Mouse (Mus musculus) lung, embryonic 14.5 days (tissue): ENCODE data around the gene Sema3b. TPM values are rescaled to one million over a fixed set of nuclear protein-coding genes. Genes with fewer than 3 reads are reported as not detected.

Experiments
- ATAC-seq: fragments of 200-750 bp; cut with Nextera tagmentation; 2 replicates; pipeline ENCODE4 v1.8.0; 2017; ENCODE audit warnings: mild to moderate bottlenecking, moderate TSS enrichment, moderate library complexity; ENCODE audit not compliant: insufficient read depth
- DNase-seq: peaks from one replicate; pipeline ENCODE4 v3.0.0-alpha.2; 2015
- H3K27ac ChIP-seq: fragments of 300-500 bp; sonication (generic); 2 replicates; pipeline ENCODE4 v1.5.1; 2014; ENCODE audit warnings: low read depth, mild to moderate bottlenecking, moderate library complexity
- H3K27me3 ChIP-seq: fragments of 300-500 bp; sonication (generic); 2 replicates; pipeline ENCODE4 v1.6.1; 2014; ENCODE audit warnings: low read length, control low read depth; ENCODE audit not compliant: insufficient read depth
- H3K36me3 ChIP-seq: fragments of 300-500 bp; sonication (generic); 2 replicates; pipeline ENCODE4 v1.6.1; 2014; ENCODE audit warnings: control low read depth; ENCODE audit not compliant: insufficient read depth
- H3K4me1 ChIP-seq: fragments of 300-500 bp; sonication (generic); 2 replicates; pipeline ENCODE4 v1.6.1; 2014; ENCODE audit warnings: antibody characterized with exemption, control low read depth; ENCODE audit not compliant: insufficient read depth
- H3K4me2 ChIP-seq: fragments of 300-500 bp; sonication (generic); 2 replicates; pipeline ENCODE4 v1.6.1; 2014; ENCODE audit warnings: mild to moderate bottlenecking
- H3K4me3 ChIP-seq: fragments of 300-500 bp; sonication (generic); 2 replicates; pipeline ENCODE4 v1.5.1; 2014; ENCODE audit warnings: low read depth, low read length
- H3K9ac ChIP-seq: fragments of 300-500 bp; sonication (generic); 2 replicates; pipeline ENCODE4 v1.6.1; 2014
- H3K9me3 ChIP-seq: fragments of 300-500 bp; sonication (generic); 2 replicates; pipeline ENCODE4 v1.6.1; 2016; ENCODE audit warnings: low read depth, low read length, control low read depth
- CTCF ChIP-seq: IDR thresholded peaks from 2 replicates; pipeline ENCODE4 v1.5.1; 2016; ENCODE audit warnings: antibody characterized with exemption, low read depth
- WGBS: fragments of 180-500 bp; shearing (Covaris S2); extraction: QIAGEN DNeasy Blood & Tissue Kit; methylation state at CpG from one replicate; pipeline ENCODE4 v1.1.7; 2014; 5-methylcytosine and 5-hydroxymethylcytosine counted together
- polyA plus RNA-seq: library from polyadenylated mRNA; unstranded; fragments of >200 nt; fragmentation: Nextera tagmentation; extraction: Ambion mirVana; gene quantifications from 2 replicates; pipeline ENCODE4 v1.2.1, GENCODE M21; 2014

The Sema3b gene
- polyA plus RNA-seq, 1 experiment from 2014 or later = 5.3 TPM

DNA sequence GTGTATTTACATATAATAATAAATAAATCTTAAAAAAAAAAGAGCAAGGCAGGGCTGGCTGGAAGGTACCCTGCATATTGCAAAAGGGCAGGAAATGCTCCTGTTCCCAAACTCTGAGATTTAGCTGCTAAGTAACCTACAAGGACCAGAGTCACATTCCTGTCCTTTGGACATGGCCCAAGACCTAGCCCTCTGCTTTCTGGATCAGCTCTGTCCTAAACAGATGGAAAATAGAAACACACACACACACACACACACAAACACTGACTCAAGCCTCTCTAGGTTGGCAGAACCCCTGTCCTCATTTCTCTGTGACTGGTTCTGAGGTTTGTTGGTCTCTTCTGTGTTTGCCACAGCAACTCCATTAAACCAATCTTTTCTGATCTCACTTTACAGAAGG is 11.9 kb upstream of the Sema3b start:
- DNase-seq (no peak), ATAC-seq (no peak)
- H3K27ac ChIP-seq = no peak overlapping the region
- H3K27me3 ChIP-seq = no peaks in the 10 kb centered on the region
- H3K4me1 ChIP-seq = peaks cover 12% of the 10 kb centered on the region
- no peak for TF ChIP-seq CTCF
- H3K36me3 ChIP-seq = peaks cover 84% of the 10 kb centered on the region
- no peak overlapping the region for H3K4me3 ChIP-seq
- no peak overlapping the region for H3K9ac ChIP-seq
- no peak overlapping the region for H3K4me2 ChIP-seq
- no peaks in the 10 kb centered on the region for H3K9me3 ChIP-seq

DNA sequence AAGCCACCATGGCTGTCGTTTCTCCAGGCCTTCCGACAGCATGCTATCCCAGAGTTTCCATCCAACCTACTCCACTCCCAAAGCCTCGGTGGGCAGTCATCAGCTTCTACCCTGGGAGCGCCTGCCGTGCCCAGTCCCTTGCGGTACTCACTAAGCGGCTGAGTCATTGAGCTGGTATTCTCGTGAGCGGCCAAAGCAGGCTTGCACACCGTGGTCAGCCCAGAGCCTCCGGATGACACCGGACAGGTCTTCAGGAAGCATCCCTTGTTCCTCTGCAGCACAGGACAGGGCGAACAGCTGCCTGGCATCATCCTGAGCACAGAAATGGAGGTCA is 10.5 kb upstream of the Sema3b start:
- DNase-seq (no peak), ATAC-seq (no peak; the same call in 1 of the 2 replicates)
- Histone ChIP-seq H3K9ac (no peak overlapping the region), H3K4me1 (peaks cover 12% of the 10 kb centered on the region), H3K4me2 (no peak overlapping the region), H3K27ac (peak overlapping the region; percentile 86; the same call in 1 of the 2 replicates), H3K36me3 (peaks cover 84% of the 10 kb centered on the region), H3K27me3 (no peaks in the 10 kb centered on the region), H3K9me3 (no peaks in the 10 kb centered on the region), H3K4me3 (no peak overlapping the region)
- TF ChIP-seq CTCF = no peak
- WGBS = 42% methylated on average over 13 of the region's 13 CpGs

DNA sequence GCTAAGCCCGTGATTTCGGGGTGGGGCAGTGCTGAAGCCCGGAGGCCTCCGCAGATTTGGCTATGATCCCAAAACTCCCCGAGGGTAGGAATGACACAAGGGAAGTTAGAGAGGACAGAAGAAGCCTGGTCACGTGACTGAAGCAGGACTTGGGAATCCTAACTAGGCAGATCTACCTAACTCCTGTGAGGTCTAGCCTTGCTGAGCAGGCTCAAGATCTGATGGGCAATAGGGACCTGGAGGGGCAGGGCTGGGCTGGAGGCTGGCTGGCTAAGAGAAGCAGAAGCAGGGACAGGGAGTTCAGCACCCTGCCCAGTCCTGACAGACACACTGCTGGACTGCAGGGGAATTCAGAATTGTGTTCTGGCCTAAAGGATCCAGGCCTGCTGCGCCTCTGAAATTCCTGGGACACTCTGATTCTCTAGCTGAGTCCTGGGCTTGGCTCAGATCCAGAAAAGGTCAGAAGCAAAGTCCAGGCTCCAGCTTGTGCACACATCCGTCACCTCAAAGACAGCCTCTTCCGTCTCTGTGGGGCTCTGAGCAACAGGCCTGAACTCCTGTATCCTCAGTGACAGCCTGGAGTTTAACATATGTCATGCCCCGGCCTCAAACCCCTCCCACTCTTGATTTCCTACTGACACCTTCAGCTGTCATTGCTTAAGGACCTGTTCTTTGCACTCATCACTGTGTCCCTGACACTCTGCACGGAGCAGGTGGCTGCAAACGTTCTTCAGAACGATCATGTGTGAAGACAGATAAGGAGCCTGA is 9.9 kb upstream of the Sema3b start:
- Histone ChIP-seq H3K27me3 (no peaks in the 10 kb centered on the region), H3K9me3 (no peaks in the 10 kb centered on the region), H3K9ac (peak overlapping the region; percentile 2; the same call in 1 of the 2 replicates), H3K4me2 (peak overlapping the region; percentile 31; the same call in 1 of the 2 replicates), H3K36me3 (peaks cover 87% of the 10 kb centered on the region), H3K4me1 (peaks cover 12% of the 10 kb centered on the region), H3K4me3 (no peak overlapping the region), H3K27ac (peak overlapping the region; percentile 86)
- ATAC-seq = peak; percentile 86
- TF ChIP-seq CTCF = no peak
- 20% methylated on average over 13 of the region's 13 CpGs for WGBS
- peak; percentile 92 for DNase-seq

GRCm38 (mm10) chr9:107618098-107618497 is 9.1 kb upstream of the Sema3b start:
- no peak for DNase-seq
- H3K27ac ChIP-seq = peak overlapping the region; percentile 86

DNA sequence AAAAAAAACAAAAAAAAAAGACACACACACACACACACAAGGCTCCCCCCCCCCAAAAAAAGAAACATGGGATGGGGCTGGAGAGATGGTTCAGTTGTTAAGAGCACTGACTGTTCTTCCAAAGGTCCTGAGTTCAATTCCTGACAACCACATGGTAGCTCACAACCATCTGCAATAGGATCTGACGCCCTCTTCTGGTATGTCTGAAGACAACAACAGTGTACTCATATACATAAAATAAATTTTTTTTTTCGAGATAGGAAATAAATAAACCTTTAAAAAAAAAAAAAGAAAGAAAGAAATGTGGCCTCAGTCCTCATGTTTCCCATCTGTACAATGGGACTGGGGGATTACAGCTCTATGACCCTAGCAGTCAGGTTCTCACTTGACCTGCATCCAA is 8.4 kb upstream of the Sema3b start:
- Histone ChIP-seq H3K27me3 (no peaks in the 10 kb centered on the region), H3K4me3 (no peak overlapping the region), H3K27ac (no peak overlapping the region; the same call in 1 of the 2 replicates), H3K9ac (no peak overlapping the region), H3K9me3 (no peaks in the 10 kb centered on the region), H3K36me3 (peaks cover 77% of the 10 kb centered on the region), H3K4me1 (peaks cover 12% of the 10 kb centered on the region), H3K4me2 (no peak overlapping the region)
- ATAC-seq (no peak), DNase-seq (no peak)
- no peak for TF ChIP-seq CTCF
- 74% methylated on average over 2 of the region's 2 CpGs for WGBS

More at GRCm38 (mm10) chr9:107618098-107618497, 9.1 kb upstream of the Sema3b start:
- Histone ChIP-seq H3K9me3 (no peaks in the 10 kb centered on the region), H3K4me2 (no peak overlapping the region), H3K27me3 (no peaks in the 10 kb centered on the region), H3K4me1 (peaks cover 12% of the 10 kb centered on the region), H3K36me3 (peaks cover 84% of the 10 kb centered on the region), H3K9ac (no peak overlapping the region), H3K4me3 (no peak overlapping the region)
- no peak for TF ChIP-seq CTCF
- ATAC-seq = no peak
- WGBS = 88% methylated on average over 6 of the region's 6 CpGs

DNA sequence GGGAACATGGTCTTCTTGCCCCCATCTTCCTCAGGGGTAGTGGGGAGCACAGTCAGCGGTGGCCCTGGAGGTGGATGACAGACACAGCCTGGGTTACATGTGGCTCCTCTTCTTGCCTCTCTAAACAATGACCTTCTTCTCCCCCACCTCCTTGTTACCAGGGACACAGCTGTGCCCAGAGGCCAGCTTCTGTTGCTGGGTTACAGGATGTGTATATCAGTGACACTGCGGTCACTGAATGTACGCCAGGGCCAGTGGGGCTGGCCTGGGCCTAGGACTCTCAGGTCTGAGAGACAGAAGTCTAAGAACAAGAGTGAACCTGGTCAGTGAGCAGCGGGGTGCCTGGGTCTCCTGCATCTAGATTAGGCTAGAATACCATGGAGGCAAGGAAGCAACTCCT is 6.0 kb upstream of the Sema3b start:
- DNase-seq (no peak), ATAC-seq (no peak)
- Histone ChIP-seq H3K4me2 (no peak overlapping the region), H3K27me3 (no peaks in the 10 kb centered on the region), H3K9me3 (no peaks in the 10 kb centered on the region), H3K27ac (no peak overlapping the region), H3K36me3 (peaks cover 65% of the 10 kb centered on the region), H3K4me1 (peaks cover 28% of the 10 kb centered on the region), H3K4me3 (no peak overlapping the region), H3K9ac (no peak overlapping the region)
- no peak for TF ChIP-seq CTCF
- WGBS = 88% methylated on average over 4 of the region's 4 CpGs

DNA sequence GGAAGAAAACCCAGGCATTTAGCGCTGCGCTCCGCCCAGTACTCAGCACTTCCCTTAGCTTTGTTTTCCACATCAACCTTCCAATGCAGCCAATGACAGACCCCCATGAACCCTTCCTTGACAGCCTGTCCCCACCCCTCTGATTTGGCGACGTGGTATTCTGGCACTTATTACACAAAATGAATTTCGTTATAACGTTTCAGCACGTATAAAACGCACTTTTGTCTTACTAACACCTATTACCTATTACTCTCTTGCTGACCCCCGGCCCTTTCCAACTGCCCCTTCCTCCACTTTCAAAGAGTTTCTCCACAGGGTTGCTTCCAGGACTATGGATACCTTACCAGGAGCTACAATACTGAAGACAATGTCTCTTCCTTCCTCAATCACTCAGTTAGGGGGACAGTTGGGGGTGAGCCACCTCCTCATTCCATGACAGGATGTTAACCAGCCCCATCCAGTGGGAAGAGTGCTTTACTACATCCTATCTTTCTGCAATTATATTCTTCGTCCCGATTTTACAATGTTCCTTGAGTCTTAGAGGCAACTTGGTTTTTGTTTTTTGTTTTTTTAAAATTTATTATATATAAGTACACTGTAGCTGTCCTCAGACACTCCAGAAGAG is 4.0 kb upstream of the Sema3b start:
- DNase-seq (peak; percentile 66), ATAC-seq (peak; percentile 45; the same call in 1 of the 2 replicates)
- H3K27me3 ChIP-seq = no peaks in the 10 kb centered on the region
- H3K4me1 ChIP-seq = peaks cover 23% of the 10 kb centered on the region
- peaks cover 45% of the 10 kb centered on the region for H3K36me3 ChIP-seq
- 10% methylated on average over 12 of the region's 12 CpGs for WGBS
- no peak; the same call in 1 of the 2 replicates for TF ChIP-seq CTCF
- H3K9me3 ChIP-seq = no peaks in the 10 kb centered on the region
- H3K27ac ChIP-seq = peak overlapping the region; percentile 96
- peak overlapping the region; percentile 34 for H3K4me3 ChIP-seq
- peak overlapping the region; percentile 79 for H3K4me2 ChIP-seq
- peak overlapping the region; percentile 66; the same call in 1 of the 2 replicates for H3K9ac ChIP-seq
